Mouse (Mus musculus) midbrain, embryonic 13.5 days (tissue): ENCODE results near the gene Kif1c. TPM values are rescaled to one million over a fixed set of nuclear protein-coding genes. Genes with fewer than 3 reads are reported as not detected.

Experiments used
- ATAC-seq: fragments of 200-750 bp; cut with Nextera tagmentation; 2 replicates; pipeline ENCODE4 v1.8.0; 2017; ENCODE audit warnings: mild to moderate bottlenecking, moderate TSS enrichment, moderate library complexity
- H3K27ac ChIP-seq: fragments of 300-500 bp; sonication (generic); 2 replicates; pipeline ENCODE4 v1.5.1; 2015; ENCODE audit warnings: inconsistent platforms, mild to moderate bottlenecking, moderate library complexity
- H3K27me3 ChIP-seq: fragments of 300-500 bp; sonication (generic); 2 replicates; pipeline ENCODE4 v1.6.1; 2015; ENCODE audit warnings: mild to moderate bottlenecking, inconsistent platforms
- H3K36me3 ChIP-seq: fragments of 300-500 bp; sonication (generic); 2 replicates; pipeline ENCODE4 v1.6.1; 2015; ENCODE audit warnings: mild to moderate bottlenecking, inconsistent platforms
- H3K4me1 ChIP-seq: fragments of 300-500 bp; sonication (generic); replicated peaks from 2 replicates; pipeline ENCODE4 v1.6.1; 2015; ENCODE audit warnings: inconsistent platforms
- H3K4me2 ChIP-seq: fragments of 300-500 bp; sonication (generic); replicated peaks from 2 replicates; pipeline ENCODE4 v1.6.1; 2015; ENCODE audit warnings: moderate library complexity, mild to moderate bottlenecking, inconsistent platforms
- H3K4me3 ChIP-seq: fragments of 300-500 bp; sonication (generic); replicated peaks from 2 replicates; pipeline ENCODE4 v1.5.1; 2015; ENCODE audit warnings: mild to moderate bottlenecking, inconsistent platforms
- H3K9ac ChIP-seq: fragments of 300-500 bp; sonication (generic); replicated peaks from 2 replicates; pipeline ENCODE4 v1.6.1; 2015; ENCODE audit warnings: mild to moderate bottlenecking, inconsistent platforms
- H3K9me3 ChIP-seq: fragments of 300-500 bp; sonication (generic); 2 replicates; pipeline ENCODE4 v1.6.1; 2016; ENCODE audit warnings: mild to moderate bottlenecking, inconsistent platforms
- WGBS: fragments of 180-500 bp; shearing (Covaris S2); methylation state at CpG from one replicate; pipeline ENCODE4 v1.1.7; 2015; 5-methylcytosine and 5-hydroxymethylcytosine counted together
- polyA plus RNA-seq: library from polyadenylated mRNA; unstranded; fragments of >200 nt; fragmentation: Nextera tagmentation; extraction: Ambion mirVana; gene quantifications from 2 replicates; pipeline ENCODE4 v1.2.1, GENCODE M21; 2015

The Kif1c gene
- polyA plus RNA-seq, 1 experiment from 2014 or later = 2.1 TPM

GRCm38 (mm10) chr11:70701984-70702733, 1.8 kb downstream of the Kif1c start:
- Histone ChIP-seq H3K4me3 (no peak overlapping the region), H3K4me2 (peak overlapping the region; percentile 85), H3K36me3 (peaks cover 39% of the 10 kb centered on the region), H3K27me3 (no peaks in the 10 kb centered on the region), H3K9me3 (no peaks in the 10 kb centered on the region), H3K4me1 (peaks cover 25% of the 10 kb centered on the region), H3K27ac (no peak overlapping the region), H3K9ac (peak overlapping the region; percentile 58)
- 84% methylated on average over 6 of the region's 6 CpGs for WGBS
- ATAC-seq = no peak

DNA sequence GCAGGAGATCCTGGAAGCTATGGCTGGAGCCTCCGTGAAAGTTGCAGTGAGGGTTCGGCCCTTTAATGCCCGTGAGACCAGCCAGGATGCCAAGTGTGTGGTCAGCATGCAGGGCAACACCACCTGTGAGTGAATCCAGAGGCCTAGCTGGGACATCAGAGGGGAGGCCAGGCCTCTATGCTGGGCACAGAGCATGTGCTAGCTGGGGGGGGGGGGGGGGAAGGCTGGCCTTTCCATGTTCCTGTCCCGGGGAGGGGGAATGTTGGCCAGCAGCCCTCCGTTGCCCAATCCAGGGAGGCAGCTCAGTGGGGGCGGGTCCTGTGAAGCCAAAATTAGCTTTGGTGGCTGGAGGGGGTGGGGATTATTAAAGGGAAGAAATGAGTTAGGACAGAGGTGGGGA, 2.4 kb downstream of the Kif1c start:
- Histone ChIP-seq H3K27me3 (no peaks in the 10 kb centered on the region), H3K4me1 (peaks cover 25% of the 10 kb centered on the region), H3K4me3 (no peak overlapping the region), H3K36me3 (peaks cover 45% of the 10 kb centered on the region), H3K9ac (peak overlapping the region; percentile 58), H3K9me3 (no peaks in the 10 kb centered on the region), H3K4me2 (peak overlapping the region; percentile 85; the same call in 1 of the 2 replicates), H3K27ac (no peak overlapping the region)
- ATAC-seq = no peak
- 83% methylated on average over 6 of the region's 6 CpGs for WGBS

DNA sequence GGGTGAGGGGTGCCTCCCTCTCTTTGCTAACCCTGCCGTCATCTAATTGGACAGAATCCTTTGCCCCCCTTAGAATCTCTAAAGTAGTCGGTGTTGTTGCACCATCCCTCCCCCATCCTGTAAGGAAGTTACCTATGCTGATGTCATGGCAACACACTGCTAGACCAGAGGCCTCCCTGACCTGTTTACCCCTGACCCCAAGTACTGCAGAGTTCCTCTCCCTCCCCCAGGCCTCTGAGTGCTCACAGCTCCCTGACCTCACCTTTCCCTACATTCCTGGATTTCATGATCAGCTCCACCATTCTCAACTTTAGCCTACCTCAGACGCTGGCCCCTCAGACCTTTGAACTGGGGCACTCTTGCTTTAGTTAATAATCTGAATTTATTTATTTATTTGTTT, 5.8 kb downstream of the Kif1c start:
- no peak overlapping the region for H3K27ac ChIP-seq

GRCm38 (mm10) chr11:70711026-70711425, 10.7 kb downstream of the Kif1c start:
- H3K27me3 ChIP-seq = no peaks in the 10 kb centered on the region
- H3K4me2 ChIP-seq = no peak overlapping the region
- H3K9me3 ChIP-seq = no peaks in the 10 kb centered on the region
- H3K36me3 ChIP-seq = peaks cover 69% of the 10 kb centered on the region
- H3K9ac ChIP-seq = no peak overlapping the region
- 96% methylated on average over 10 of the region's 10 CpGs for WGBS
- ATAC-seq = no peak
- no peaks in the 10 kb centered on the region for H3K4me1 ChIP-seq
- no peak overlapping the region for H3K4me3 ChIP-seq
- H3K27ac ChIP-seq = no peak overlapping the region

More for the DNA sequence above, 5.8 kb downstream of the Kif1c start:
- H3K4me1 ChIP-seq = peaks cover 17% of the 10 kb centered on the region
- 92% methylated on average over 3 of the region's 3 CpGs for WGBS
- no peaks in the 10 kb centered on the region for H3K27me3 ChIP-seq
- H3K9me3 ChIP-seq = no peaks in the 10 kb centered on the region
- H3K9ac ChIP-seq = no peak overlapping the region
- no peak for ATAC-seq
- H3K36me3 ChIP-seq = peaks cover 75% of the 10 kb centered on the region
- no peak overlapping the region for H3K4me2 ChIP-seq
- H3K4me3 ChIP-seq = no peak overlapping the region

DNA sequence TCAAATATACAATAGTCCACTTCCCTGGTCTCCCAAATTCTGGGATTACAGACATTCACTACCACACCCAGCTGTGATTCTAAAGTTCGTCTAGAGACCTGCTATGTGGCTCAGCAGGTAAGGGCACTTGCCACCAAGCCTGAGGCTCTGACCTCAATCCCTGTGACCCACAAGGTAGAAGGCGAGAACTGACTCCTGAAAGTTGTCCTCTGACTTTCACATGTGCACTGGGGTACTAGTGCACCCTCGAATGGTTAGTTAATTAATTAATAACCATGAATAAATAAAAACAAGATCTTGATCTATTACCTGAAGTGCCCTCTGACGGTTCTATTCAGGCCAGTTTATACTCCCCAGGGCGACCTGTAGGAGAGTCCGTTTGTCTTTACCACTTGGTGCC, 12.9 kb downstream of the Kif1c start:
- ATAC-seq = no peak
- 88% methylated on average over 6 of the region's 6 CpGs for WGBS
- H3K9ac ChIP-seq = no peak overlapping the region
- H3K27ac ChIP-seq = no peak overlapping the region
- H3K4me3 ChIP-seq = no peak overlapping the region
- H3K4me2 ChIP-seq = no peak overlapping the region
- H3K4me1 ChIP-seq = no peaks in the 10 kb centered on the region
- H3K27me3 ChIP-seq = no peaks in the 10 kb centered on the region
- H3K36me3 ChIP-seq = peaks cover 68% of the 10 kb centered on the region
- no peaks in the 10 kb centered on the region for H3K9me3 ChIP-seq

DNA sequence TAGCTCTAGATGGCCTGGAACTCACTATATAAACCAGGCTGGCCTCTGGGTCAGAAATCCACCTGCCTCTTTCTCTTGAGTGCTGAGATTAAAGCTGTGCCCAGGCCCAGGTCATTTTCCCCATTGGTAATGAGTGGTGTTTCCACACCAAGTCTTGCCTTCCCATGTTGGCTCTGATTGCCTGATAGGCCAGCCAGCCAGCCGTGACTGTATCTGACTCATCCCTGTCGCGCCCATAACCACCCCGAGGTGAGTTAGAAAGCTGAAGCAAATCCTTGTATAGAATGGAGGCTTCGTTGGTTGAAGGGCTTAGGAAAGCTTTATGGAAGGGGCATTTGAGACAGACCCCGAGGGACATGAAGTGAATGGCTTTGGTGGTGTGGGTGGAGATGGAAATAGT, 15.5 kb downstream of the Kif1c start:
- Histone ChIP-seq H3K4me2 (no peak overlapping the region), H3K4me3 (no peak overlapping the region), H3K27ac (no peak overlapping the region), H3K9ac (no peak overlapping the region), H3K4me1 (no peaks in the 10 kb centered on the region), H3K36me3 (peaks cover 71% of the 10 kb centered on the region), H3K27me3 (no peaks in the 10 kb centered on the region), H3K9me3 (no peaks in the 10 kb centered on the region)
- ATAC-seq = no peak
- WGBS = 80% methylated on average over 6 of the region's 6 CpGs

GRCm38 (mm10) chr11:70718481-70718880, 18.1 kb downstream of the Kif1c start:
- Histone ChIP-seq H3K4me2 (no peak overlapping the region), H3K4me3 (no peak overlapping the region), H3K4me1 (no peaks in the 10 kb centered on the region), H3K36me3 (peaks cover 73% of the 10 kb centered on the region), H3K27me3 (no peaks in the 10 kb centered on the region), H3K9me3 (no peaks in the 10 kb centered on the region), H3K27ac (no peak overlapping the region), H3K9ac (no peak overlapping the region)
- ATAC-seq = no peak
- 74% methylated on average over 5 of the region's 5 CpGs for WGBS

GRCm38 (mm10) chr11:70720567-70720966, 20.2 kb downstream of the Kif1c start:
- Histone ChIP-seq H3K9ac (no peak overlapping the region), H3K27me3 (no peaks in the 10 kb centered on the region), H3K4me1 (no peaks in the 10 kb centered on the region), H3K4me3 (no peak overlapping the region), H3K4me2 (no peak overlapping the region), H3K9me3 (no peaks in the 10 kb centered on the region), H3K36me3 (peaks cover 91% of the 10 kb centered on the region), H3K27ac (no peak overlapping the region)
- no peak for ATAC-seq
- WGBS = 91% methylated on average over 3 of the region's 3 CpGs

GRCm38 (mm10) chr11:70721072-70721471, 20.7 kb downstream of the Kif1c start:
- no peak for ATAC-seq
- H3K4me1 ChIP-seq = no peaks in the 10 kb centered on the region
- no peaks in the 10 kb centered on the region for H3K27me3 ChIP-seq
- H3K4me3 ChIP-seq = no peak overlapping the region
- H3K4me2 ChIP-seq = no peak overlapping the region
- no peak overlapping the region for H3K27ac ChIP-seq
- H3K36me3 ChIP-seq = peaks cover 92% of the 10 kb centered on the region
- H3K9me3 ChIP-seq = no peaks in the 10 kb centered on the region
- WGBS = 100% methylated on average over 3 of the region's 3 CpGs
- H3K9ac ChIP-seq = no peak overlapping the region; the same call in 1 of the 2 replicates

- no peak overlapping the region for H3K4me2 ChIP-seq
- H3K27me3 ChIP-seq = no peaks in the 10 kb centered on the region
- H3K9ac ChIP-seq = no peak overlapping the region
- H3K9me3 ChIP-seq = no peaks in the 10 kb centered on the region
- H3K4me3 ChIP-seq = no peak overlapping the region
- H3K36me3 ChIP-seq = peaks cover 91% of the 10 kb centered on the region
- H3K27ac ChIP-seq = no peak overlapping the region
- no peaks in the 10 kb centered on the region for H3K4me1 ChIP-seq
- WGBS = 97% methylated on average over 9 of the region's 9 CpGs
- ATAC-seq = no peak
Observed at GRCm38 (mm10) chr11:70724706-70725105, 24.4 kb downstream of the Kif1c start.

DNA sequence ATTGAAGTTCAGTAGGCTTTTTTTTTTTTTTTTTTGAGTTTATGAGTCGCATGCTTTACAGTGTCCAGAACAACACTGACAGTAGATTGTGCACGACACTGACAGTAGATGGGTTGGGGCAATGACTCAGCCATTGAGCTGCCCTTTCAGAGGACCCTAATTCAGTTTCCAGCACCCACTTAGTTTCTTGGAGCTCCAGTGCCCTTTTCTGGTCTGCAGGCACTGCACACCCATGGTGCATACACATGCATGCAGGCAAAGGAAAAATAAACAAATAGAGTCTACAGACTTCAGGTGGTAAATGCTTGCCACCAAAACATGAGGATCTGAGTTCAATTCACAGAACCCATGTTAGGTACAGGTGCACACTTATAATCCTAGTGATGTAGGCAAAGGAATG, 26.2 kb downstream of the Kif1c start:
- WGBS = 88% methylated on average over 2 of the region's 2 CpGs

GRCm38 (mm10) chr11:70727385-70727784, 27.0 kb downstream of the Kif1c start:
- Histone ChIP-seq H3K27me3 (no peaks in the 10 kb centered on the region), H3K4me3 (no peak overlapping the region), H3K4me2 (no peak overlapping the region), H3K36me3 (peaks cover 65% of the 10 kb centered on the region), H3K9me3 (no peaks in the 10 kb centered on the region), H3K27ac (no peak overlapping the region), H3K9ac (no peak overlapping the region), H3K4me1 (no peaks in the 10 kb centered on the region)
- WGBS = 90% methylated on average over 5 of the region's 5 CpGs
- ATAC-seq = no peak

More for the DNA sequence above, 26.2 kb downstream of the Kif1c start:
- Histone ChIP-seq H3K36me3 (peaks cover 73% of the 10 kb centered on the region), H3K4me2 (no peak overlapping the region), H3K27ac (no peak overlapping the region), H3K9ac (no peak overlapping the region), H3K27me3 (no peaks in the 10 kb centered on the region), H3K4me1 (no peaks in the 10 kb centered on the region), H3K4me3 (no peak overlapping the region), H3K9me3 (no peaks in the 10 kb centered on the region)
- no peak for ATAC-seq
